Mouse (Mus musculus) lung, embryonic 16.5 days (tissue): ENCODE results near the gene Necab2. TPM values are rescaled to one million over a fixed set of nuclear protein-coding genes. Genes with fewer than 3 reads are reported as not detected.

Experiments
- ATAC-seq: fragments of 200-750 bp; cut with Nextera tagmentation; 2 replicates; pipeline ENCODE4 v1.8.0; 2017; ENCODE audit warnings: low read depth, mild to moderate bottlenecking, moderate library complexity
- H3K27ac ChIP-seq: fragments of 300-500 bp; sonication (generic); 2 replicates; pipeline ENCODE4 v1.5.1; 2014; ENCODE audit warnings: mild to moderate bottlenecking, control low read depth, low read length
- H3K27me3 ChIP-seq: fragments of 300-500 bp; sonication (generic); 2 replicates; pipeline ENCODE4 v1.6.1; 2014; ENCODE audit warnings: low read depth, low read length, mixed read lengths; ENCODE audit not compliant: control insufficient read depth, insufficient read depth
- H3K36me3 ChIP-seq: fragments of 300-500 bp; sonication (generic); 2 replicates; pipeline ENCODE4 v1.6.1; 2014; ENCODE audit warnings: low read length; ENCODE audit not compliant: control insufficient read depth, insufficient read depth
- H3K4me1 ChIP-seq: fragments of 300-500 bp; sonication (generic); replicated peaks from 2 replicates; pipeline ENCODE4 v1.6.1; 2014; ENCODE audit warnings: low read length, mixed read lengths; ENCODE audit not compliant: control insufficient read depth, insufficient read depth
- H3K4me2 ChIP-seq: fragments of 300-500 bp; sonication (generic); 2 replicates; pipeline ENCODE4 v1.6.1; 2014; ENCODE audit warnings: low read depth, low read length, control low read depth
- H3K4me3 ChIP-seq: fragments of 300-500 bp; sonication (generic); 2 replicates; pipeline ENCODE4 v1.5.1; 2014; ENCODE audit warnings: mild to moderate bottlenecking, low read length, control low read depth
- H3K9ac ChIP-seq: fragments of 300-500 bp; sonication (generic); 2 replicates; pipeline ENCODE4 v1.6.1; 2014; ENCODE audit warnings: low read length, control low read depth
- H3K9me3 ChIP-seq: fragments of 300-500 bp; sonication (generic); 2 replicates; pipeline ENCODE4 v1.6.1; 2016; ENCODE audit warnings: low read length; ENCODE audit not compliant: control insufficient read depth
- WGBS: fragments of 180-500 bp; shearing (Covaris S2); extraction: QIAGEN DNeasy Blood & Tissue Kit; methylation state at CpG from one replicate; pipeline ENCODE4 v1.1.7; 2014; 5-methylcytosine and 5-hydroxymethylcytosine counted together
- polyA plus RNA-seq: library from polyadenylated mRNA; unstranded; fragments of >200 nt; fragmentation: Nextera tagmentation; extraction: Ambion mirVana; gene quantifications from 2 replicates; pipeline ENCODE4 v1.2.1, GENCODE M21; 2015

The Necab2 gene
- polyA plus RNA-seq, 1 experiment from 2014 or later = 1.4 TPM

DNA sequence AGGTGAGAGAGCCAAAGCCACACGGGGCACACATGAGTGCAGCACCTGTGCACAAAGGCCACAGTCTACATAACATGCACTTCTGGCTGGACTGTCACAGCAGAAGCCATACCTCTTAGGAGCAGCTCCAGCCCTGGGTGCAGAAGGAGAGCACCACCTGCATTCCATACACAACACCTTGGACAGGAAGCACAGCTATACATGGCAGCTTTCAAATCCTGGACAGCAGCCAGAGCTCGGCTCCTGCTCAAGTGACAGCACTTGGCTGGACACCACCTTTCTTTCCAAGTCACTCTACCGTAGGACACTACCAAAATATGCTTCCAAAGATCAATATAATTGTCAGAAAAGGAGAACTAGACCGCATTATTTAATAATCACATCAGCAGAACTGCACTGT, 66.9 kb downstream of the Necab2 start:
- no peak for ATAC-seq
- Histone ChIP-seq H3K4me2 (no peak overlapping the region), H3K36me3 (peaks cover 58% of the 10 kb centered on the region), H3K4me1 (no peaks in the 10 kb centered on the region), H3K4me3 (no peak overlapping the region), H3K27ac (no peak overlapping the region), H3K27me3 (no peaks in the 10 kb centered on the region), H3K9ac (no peak overlapping the region), H3K9me3 (no peaks in the 10 kb centered on the region)
- 70% methylated on average over 4 of the region's 4 CpGs for WGBS

DNA sequence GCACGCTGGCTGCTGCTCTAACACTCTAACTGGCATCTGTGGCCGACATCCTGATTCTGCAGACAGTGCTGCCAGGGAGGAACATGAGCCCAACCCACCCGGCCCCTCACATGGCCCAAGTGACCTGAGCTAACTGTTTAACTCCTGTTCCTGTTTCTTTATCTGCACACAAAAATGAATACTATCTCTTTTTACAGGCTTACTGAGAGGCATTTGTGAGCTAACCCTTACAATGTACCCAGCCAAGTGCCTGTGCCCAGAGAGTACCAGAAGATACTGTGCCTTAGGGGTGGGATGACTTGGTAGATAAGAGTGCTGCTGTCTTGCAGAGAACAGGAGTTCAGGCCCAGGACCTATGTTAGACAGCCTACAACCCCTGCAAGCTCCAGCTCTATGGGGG, 68.4 kb downstream of the Necab2 start:
- Histone ChIP-seq H3K4me1 (no peaks in the 10 kb centered on the region), H3K36me3 (peaks cover 55% of the 10 kb centered on the region), H3K27me3 (no peaks in the 10 kb centered on the region), H3K4me3 (no peak overlapping the region), H3K9ac (no peak overlapping the region), H3K4me2 (no peak overlapping the region), H3K27ac (no peak overlapping the region), H3K9me3 (no peaks in the 10 kb centered on the region)
- no peak for ATAC-seq
- WGBS = 82% methylated on average over 3 of the region's 3 CpGs

DNA sequence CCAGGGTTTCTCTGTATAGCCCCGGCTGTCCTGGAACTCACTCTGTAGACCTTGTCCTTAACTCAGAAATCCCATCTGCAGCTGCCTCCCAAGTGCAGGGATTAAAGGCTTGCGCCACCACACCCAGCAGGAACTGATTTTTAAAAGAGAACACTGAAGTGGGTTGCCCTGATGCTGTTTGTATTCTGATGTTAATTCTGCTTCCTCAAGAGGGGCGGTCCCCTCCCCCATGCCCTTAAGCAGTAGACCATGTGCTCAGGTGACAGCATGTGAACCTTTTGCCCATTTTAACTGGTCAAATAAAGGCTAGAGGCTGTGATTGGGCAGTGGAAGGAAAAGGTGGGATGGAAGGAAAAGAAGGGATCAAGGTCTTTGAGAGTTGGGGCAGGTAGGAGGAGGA, 69.2 kb downstream of the Necab2 start:
- no peak overlapping the region for H3K27ac ChIP-seq
- H3K9me3 ChIP-seq = no peaks in the 10 kb centered on the region
- H3K9ac ChIP-seq = no peak overlapping the region
- H3K4me1 ChIP-seq = no peaks in the 10 kb centered on the region
- 80% methylated on average over 3 of the region's 3 CpGs for WGBS
- ATAC-seq = no peak
- H3K4me2 ChIP-seq = no peak overlapping the region
- no peak overlapping the region for H3K4me3 ChIP-seq
- peaks cover 57% of the 10 kb centered on the region for H3K36me3 ChIP-seq
- H3K27me3 ChIP-seq = no peaks in the 10 kb centered on the region

DNA sequence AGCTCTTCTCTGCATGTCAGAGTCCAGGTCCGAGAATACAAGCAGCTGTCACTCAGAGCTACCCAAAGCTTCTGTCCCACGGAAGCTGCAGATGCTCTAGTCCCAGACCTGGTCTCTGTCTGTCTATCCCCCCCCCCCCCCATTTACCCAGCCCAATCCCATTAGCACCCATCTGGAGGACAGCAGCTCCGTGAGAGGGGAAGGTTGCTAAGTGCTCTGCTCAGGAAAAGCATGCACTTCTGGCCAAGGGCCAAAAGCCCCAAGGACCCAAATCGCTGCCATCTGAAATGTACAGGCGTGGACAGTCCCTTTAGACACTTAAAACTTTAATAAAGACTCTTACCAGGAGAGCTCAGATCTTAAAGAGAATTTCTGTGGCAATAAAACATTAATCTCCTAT, 70.2 kb downstream of the Necab2 start:
- WGBS = 63% methylated on average over 5 of the region's 5 CpGs
- Histone ChIP-seq H3K27me3 (no peaks in the 10 kb centered on the region), H3K4me3 (no peak overlapping the region), H3K36me3 (peaks cover 63% of the 10 kb centered on the region), H3K4me2 (no peak overlapping the region), H3K9ac (no peak overlapping the region), H3K9me3 (no peaks in the 10 kb centered on the region), H3K27ac (no peak overlapping the region), H3K4me1 (no peaks in the 10 kb centered on the region)
- ATAC-seq = no peak

DNA sequence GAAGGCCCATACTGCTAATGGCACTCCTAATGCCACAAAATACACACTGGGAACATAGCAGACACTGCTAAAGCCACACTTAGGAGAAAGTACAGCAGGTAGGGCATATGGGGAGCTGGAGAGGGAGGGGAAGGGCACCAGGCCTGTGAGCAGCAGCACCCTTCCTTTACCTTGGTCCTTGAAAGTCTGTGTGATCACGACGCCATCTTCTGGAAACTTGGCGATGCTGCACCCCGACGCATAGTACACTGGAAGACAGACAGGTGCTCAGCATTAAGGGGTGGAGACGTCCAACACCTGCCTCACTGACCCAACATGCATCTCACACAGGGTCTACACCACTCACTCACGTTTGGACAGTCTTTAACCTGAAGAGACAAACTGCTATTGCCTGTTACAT, 73.6 kb downstream of the Necab2 start:
- Histone ChIP-seq H3K27me3 (no peaks in the 10 kb centered on the region), H3K27ac (no peak overlapping the region), H3K4me3 (no peak overlapping the region), H3K4me2 (no peak overlapping the region), H3K9ac (no peak overlapping the region), H3K36me3 (peaks cover 74% of the 10 kb centered on the region), H3K9me3 (no peaks in the 10 kb centered on the region), H3K4me1 (no peaks in the 10 kb centered on the region)
- WGBS = 67% methylated on average over 7 of the region's 7 CpGs
- ATAC-seq = no peak

Other genes with a start within 250 kb of the Necab2 start
- 352 and 375 TPM in 2 replicates for gene Hsbp1, start 102.2 kb upstream of the Necab2 start, polyA plus RNA-seq
- 12.1 and 12.3 TPM in 2 replicates for gene Mlycd, start 51.8 kb upstream of the Necab2 start, polyA plus RNA-seq
- 1.9 and 3.2 TPM in 2 replicates for gene Osgin1, start 12.6 kb upstream of the Necab2 start, polyA plus RNA-seq
- gene Slc38a8, start 55.0 kb downstream of the Necab2 start, polyA plus RNA-seq = not detected in 2 replicates
- gene Mbtps1, start 112.0 kb downstream of the Necab2 start, polyA plus RNA-seq = 118 and 126 TPM in 2 replicates
- gene Hsdl1, start 128.5 kb downstream of the Necab2 start, polyA plus RNA-seq = 29.1 and 30.8 TPM in 2 replicates
- 2.7 and 3.9 TPM in 2 replicates for gene Dnaaf1, start 128.5 kb downstream of the Necab2 start, polyA plus RNA-seq
- 10.6 and 10.7 TPM in 2 replicates for gene Taf1c, start 158.5 kb downstream of the Necab2 start, polyA plus RNA-seq
- gene Adad2, start 166.0 kb downstream of the Necab2 start, polyA plus RNA-seq = not detected in 2 replicates
- gene Kcng4, start 189.0 kb downstream of the Necab2 start, polyA plus RNA-seq = 0.10 and 0.13 TPM in 2 replicates
- 10.8 and 13.0 TPM in 2 replicates for gene Wfdc1, start 219.6 kb downstream of the Necab2 start, polyA plus RNA-seq